Mouse (Mus musculus): ENCODE data around the gene Snx25. TPM values are rescaled to one million over a fixed set of nuclear protein-coding genes. Genes with fewer than 3 reads are reported as not detected.

Gene Snx25
- polyA plus RNA-seq, 1 experiment from 2014 or later: 6.1 TPM

DNA sequence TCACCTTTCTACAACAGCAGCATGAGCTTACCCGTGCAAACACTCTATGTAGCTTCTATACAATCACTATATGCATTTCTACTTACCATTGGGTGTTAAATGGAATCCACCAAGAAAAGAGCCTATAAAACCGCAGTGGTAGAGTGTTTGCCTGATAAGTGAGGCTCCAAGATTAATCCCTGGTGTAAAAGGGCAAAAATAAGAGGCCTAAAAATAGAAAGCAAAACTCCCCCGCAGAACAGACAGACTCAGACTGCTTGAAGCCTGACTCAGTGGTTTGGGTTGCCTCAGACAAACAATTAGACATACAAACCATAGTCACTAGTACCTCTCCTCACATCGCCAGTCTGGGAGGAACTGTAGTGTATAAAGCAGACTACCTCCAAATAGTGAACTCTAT lies 146.4 kb downstream of the Snx25 start, which contains the start of gene Ankrd37:
Gene Ankrd37 (minus strand): TSS at position 112 of the 400 bp plus-strand sequence.
- Histone ChIP-seq H3K9me3 (ENCODE audit: control insufficient read depth, low read length) (no peaks in the 10 kb centered on the region), H3K9ac (replicated peaks; ENCODE audit: low read depth, low read length) (no peak within 1 kb of the TSS), H3K36me3 (ENCODE audit: control insufficient read depth, insufficient read depth) (no peaks in the 10 kb centered on the region), H3K27me3 (replicated peaks; ENCODE audit: control insufficient read depth, insufficient read depth, low read length) (no peaks in the 10 kb centered on the region), H3K4me1 (replicated peaks; ENCODE audit: control insufficient read depth, insufficient read depth, low read length) (no peaks in the 10 kb centered on the region; the same call in 1 of the 2 replicates), H3K4me2 (ENCODE audit: low read length) (no peak within 1 kb of the TSS), H3K27ac (ENCODE audit: low read length) (no peak within 1 kb of the TSS), H3K4me3 (replicated peaks; ENCODE audit: low read length) (no peak within 1 kb of the TSS)
- WGBS: 80% methylated on average over 4 of the region's 4 CpGs
- ATAC-seq: no peak

GRCm38 (mm10) chr8:45999784-46000705 lies 151.9 kb downstream of the Snx25 start:
- Histone ChIP-seq H3K9ac (replicated peaks; ENCODE audit: low read depth, low read length) (peak overlapping the region; percentile 90), H3K4me2 (ENCODE audit: low read length) (peak overlapping the region; percentile 76), H3K4me3 (replicated peaks; ENCODE audit: low read length) (peak overlapping the region; percentile 65), H3K36me3 (ENCODE audit: control insufficient read depth, insufficient read depth) (peaks cover 15% of the 10 kb centered on the region), H3K9me3 (ENCODE audit: control insufficient read depth, low read length) (no peaks in the 10 kb centered on the region), H3K27me3 (replicated peaks; ENCODE audit: control insufficient read depth, insufficient read depth, low read length) (no peaks in the 10 kb centered on the region), H3K4me1 (replicated peaks; ENCODE audit: control insufficient read depth, insufficient read depth, low read length) (peaks cover 4% of the 10 kb centered on the region), H3K27ac (ENCODE audit: low read length) (peak overlapping the region; percentile 97)
- WGBS: 2% methylated on average over 55 of the region's 55 CpGs
- peak; percentile 99 for ATAC-seq

DNA sequence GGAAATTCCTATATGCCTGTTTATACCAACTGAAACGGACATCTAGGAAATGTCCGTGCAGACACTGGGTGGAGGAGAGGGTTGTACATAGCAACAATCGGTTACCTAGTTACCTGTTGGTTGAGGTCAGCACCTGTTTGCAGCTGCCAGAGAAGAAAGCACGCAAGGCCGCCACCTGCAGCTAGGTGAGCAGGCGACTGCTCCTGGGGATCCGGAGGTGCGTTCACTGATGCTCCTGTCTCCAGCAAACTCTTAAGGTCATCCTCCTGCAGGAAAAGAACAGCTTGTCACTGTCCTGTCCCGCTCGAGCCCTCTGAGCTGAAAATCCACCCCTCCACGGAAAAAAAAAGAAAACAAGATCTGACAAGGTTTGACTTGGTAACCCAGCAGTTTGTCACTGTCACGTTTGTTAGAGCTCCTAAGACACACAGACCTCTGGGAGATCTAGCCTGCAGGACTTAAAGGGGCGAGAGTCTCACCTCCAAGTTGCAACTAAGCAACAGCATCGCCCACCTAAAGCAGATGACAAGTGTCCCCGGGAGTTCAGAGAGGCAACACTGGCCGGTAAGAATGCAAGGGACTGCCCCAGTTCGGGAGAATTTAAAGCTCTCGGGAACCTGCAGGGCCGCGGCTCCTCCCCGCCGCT lies 152.7 kb downstream of the Snx25 start, which contains the start of gene Lrp2bp:
Gene Lrp2bp (plus strand): TSS at position 166 of the 646 bp plus-strand sequence.
- H3K27me3 ChIP-seq (replicated peaks; ENCODE audit: control insufficient read depth, insufficient read depth, low read length): no peaks in the 10 kb centered on the region
- WGBS: 3% methylated on average over 22 of the region's 22 CpGs
- peaks cover 4% of the 10 kb centered on the region for H3K4me1 ChIP-seq (replicated peaks; ENCODE audit: control insufficient read depth, insufficient read depth, low read length)
- peaks cover 15% of the 10 kb centered on the region for H3K36me3 ChIP-seq (ENCODE audit: control insufficient read depth, insufficient read depth)
- peak within 1 kb of the TSS; percentile 97 for H3K27ac ChIP-seq (ENCODE audit: low read length)
- H3K4me2 ChIP-seq (ENCODE audit: low read length): peak within 1 kb of the TSS; percentile 76
- H3K9me3 ChIP-seq (ENCODE audit: control insufficient read depth, low read length): no peaks in the 10 kb centered on the region
- ATAC-seq: no peak
- H3K4me3 ChIP-seq (replicated peaks; ENCODE audit: low read length): peak within 1 kb of the TSS; percentile 65
- peak within 1 kb of the TSS; percentile 90 for H3K9ac ChIP-seq (replicated peaks; ENCODE audit: low read depth, low read length)

DNA sequence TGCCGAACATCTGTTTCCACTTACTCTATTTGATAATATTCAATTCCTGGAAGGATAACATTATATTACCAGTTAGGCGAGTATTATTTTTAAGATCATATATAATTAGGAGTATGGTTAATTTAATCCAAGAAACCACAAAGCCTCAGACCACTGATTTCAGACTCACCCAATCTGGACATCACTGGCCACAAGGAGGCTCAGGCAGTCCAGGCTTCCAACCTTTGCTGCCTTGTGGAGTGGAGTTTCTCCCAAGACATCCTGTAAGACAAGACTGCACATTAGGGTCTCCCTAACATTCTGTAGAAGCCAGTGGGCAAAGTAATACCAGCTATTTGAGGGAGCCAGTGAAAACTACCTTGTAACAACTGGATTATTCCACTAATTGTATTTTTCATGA lies 153.7 kb downstream of the Snx25 start:
- Histone ChIP-seq H3K4me1 (replicated peaks; ENCODE audit: control insufficient read depth, insufficient read depth, low read length) (peaks cover 4% of the 10 kb centered on the region), H3K36me3 (ENCODE audit: control insufficient read depth, insufficient read depth) (peaks cover 17% of the 10 kb centered on the region), H3K4me2 (ENCODE audit: low read length) (no peak overlapping the region), H3K9ac (replicated peaks; ENCODE audit: low read depth, low read length) (no peak overlapping the region), H3K4me3 (replicated peaks; ENCODE audit: low read length) (no peak overlapping the region), H3K27me3 (replicated peaks; ENCODE audit: control insufficient read depth, insufficient read depth, low read length) (no peaks in the 10 kb centered on the region), H3K9me3 (ENCODE audit: control insufficient read depth, low read length) (no peaks in the 10 kb centered on the region), H3K27ac (ENCODE audit: low read length) (no peak overlapping the region)
- WGBS: 94% methylated on average over 2 of the region's 2 CpGs
- ATAC-seq: no peak

DNA sequence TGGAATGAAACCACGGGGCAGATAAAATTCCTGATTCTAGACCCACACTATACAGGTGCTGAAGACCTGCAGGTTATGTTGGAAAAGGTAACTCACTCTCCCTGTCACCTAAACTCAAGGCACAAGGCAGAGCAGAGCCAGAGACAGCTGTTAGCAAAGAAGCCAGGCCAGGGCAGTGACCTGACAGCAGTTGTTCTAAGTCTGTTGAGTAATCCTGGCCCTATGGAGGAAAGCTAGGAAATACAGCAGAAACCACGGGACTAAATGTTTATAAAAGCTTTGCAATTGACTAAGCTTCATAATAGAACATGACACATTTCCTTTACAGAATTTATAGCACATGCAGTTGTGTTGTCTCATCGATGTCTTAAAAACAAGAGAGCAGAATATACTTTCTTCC lies 156.4 kb downstream of the Snx25 start:
- H3K4me3 ChIP-seq (replicated peaks; ENCODE audit: low read length): no peak overlapping the region
- peaks cover 4% of the 10 kb centered on the region for H3K4me1 ChIP-seq (replicated peaks; ENCODE audit: control insufficient read depth, insufficient read depth, low read length)
- no peak overlapping the region for H3K9ac ChIP-seq (replicated peaks; ENCODE audit: low read depth, low read length)
- no peak overlapping the region for H3K27ac ChIP-seq (ENCODE audit: low read length)
- WGBS: 95% methylated on average over 3 of the region's 3 CpGs
- H3K4me2 ChIP-seq (ENCODE audit: low read length): no peak overlapping the region
- peaks cover 17% of the 10 kb centered on the region for H3K36me3 ChIP-seq (ENCODE audit: control insufficient read depth, insufficient read depth)
- no peaks in the 10 kb centered on the region for H3K27me3 ChIP-seq (replicated peaks; ENCODE audit: control insufficient read depth, insufficient read depth, low read length)
- ATAC-seq: no peak
- no peaks in the 10 kb centered on the region for H3K9me3 ChIP-seq (ENCODE audit: control insufficient read depth, low read length)

DNA sequence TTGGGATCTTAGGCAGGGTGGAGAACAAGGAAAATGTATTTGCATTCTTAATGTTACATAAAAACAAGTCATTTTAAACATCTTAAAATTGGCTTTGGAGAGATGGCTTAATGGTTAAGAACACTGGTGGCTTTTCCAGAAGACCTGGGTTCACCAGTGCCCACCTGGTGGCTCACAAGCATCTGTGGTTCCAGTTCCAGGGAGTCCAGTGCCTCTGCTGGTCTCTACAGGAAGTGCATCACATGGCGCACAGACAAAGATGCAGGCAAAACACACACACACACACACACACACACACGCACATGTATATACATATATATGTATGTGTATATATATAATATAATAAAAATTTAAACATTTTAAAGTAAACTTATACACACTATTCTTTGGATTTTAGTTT lies 157.8 kb downstream of the Snx25 start:
- Histone ChIP-seq H3K36me3 (ENCODE audit: control insufficient read depth, insufficient read depth) (peaks cover 17% of the 10 kb centered on the region), H3K9me3 (ENCODE audit: control insufficient read depth, low read length) (no peaks in the 10 kb centered on the region), H3K9ac (replicated peaks; ENCODE audit: low read depth, low read length) (no peak overlapping the region), H3K4me2 (ENCODE audit: low read length) (no peak overlapping the region), H3K4me1 (replicated peaks; ENCODE audit: control insufficient read depth, insufficient read depth, low read length) (peaks cover 2% of the 10 kb centered on the region), H3K27me3 (replicated peaks; ENCODE audit: control insufficient read depth, insufficient read depth, low read length) (no peaks in the 10 kb centered on the region), H3K4me3 (replicated peaks; ENCODE audit: low read length) (no peak overlapping the region), H3K27ac (ENCODE audit: low read length) (no peak overlapping the region)
- 97% methylated on average over 2 of the region's 2 CpGs for WGBS
- ATAC-seq: no peak

DNA sequence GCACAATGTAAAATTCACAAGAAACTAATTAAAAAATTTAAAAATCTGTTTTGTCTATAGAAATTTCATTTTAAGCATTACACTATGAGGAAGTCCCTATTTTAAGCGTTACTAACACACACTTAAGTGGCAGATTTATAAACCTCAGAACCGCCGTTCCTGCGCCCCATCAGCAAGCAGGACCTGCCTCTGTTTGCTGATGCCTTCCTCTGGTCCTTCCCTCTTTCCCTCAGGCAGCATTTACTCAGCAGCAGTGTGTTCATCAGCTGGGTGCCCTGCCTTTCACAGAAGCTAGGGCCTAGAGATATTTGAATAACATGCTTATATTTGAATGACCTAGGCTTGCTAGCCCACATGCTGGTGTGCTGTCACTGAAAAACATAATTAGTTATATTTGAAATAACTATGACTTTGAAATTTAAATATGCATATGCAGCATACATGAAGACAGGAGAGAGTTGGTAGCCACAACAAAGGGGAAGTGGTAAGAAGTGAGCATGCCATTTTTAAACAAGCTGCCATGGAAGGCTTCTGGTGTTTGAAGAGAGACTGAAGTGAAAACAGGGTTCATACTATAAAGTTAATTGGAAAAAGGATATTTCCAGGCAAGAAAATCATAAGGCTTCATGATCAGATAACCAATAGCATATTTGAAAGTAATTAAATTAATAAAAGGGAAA lies 161.2 kb downstream of the Snx25 start:
- Histone ChIP-seq H3K4me1 (replicated peaks; ENCODE audit: control insufficient read depth, insufficient read depth, low read length) (no peaks in the 10 kb centered on the region), H3K4me3 (replicated peaks; ENCODE audit: low read length) (no peak overlapping the region), H3K4me2 (ENCODE audit: low read length) (no peak overlapping the region), H3K27ac (ENCODE audit: low read length) (no peak overlapping the region), H3K9me3 (ENCODE audit: control insufficient read depth, low read length) (no peaks in the 10 kb centered on the region), H3K27me3 (replicated peaks; ENCODE audit: control insufficient read depth, insufficient read depth, low read length) (no peaks in the 10 kb centered on the region), H3K9ac (replicated peaks; ENCODE audit: low read depth, low read length) (no peak overlapping the region), H3K36me3 (ENCODE audit: control insufficient read depth, insufficient read depth) (peaks cover 11% of the 10 kb centered on the region)
- WGBS: 97% methylated on average over 4 of the region's 4 CpGs
- ATAC-seq: no peak

GRCm38 (mm10) chr8:45988189-45988588 lies 163.8 kb downstream of the Snx25 start:
- Histone ChIP-seq H3K27ac (ENCODE audit: low read length) (no peak overlapping the region), H3K27me3 (replicated peaks; ENCODE audit: control insufficient read depth, insufficient read depth, low read length) (no peaks in the 10 kb centered on the region)
- 64% methylated on average over 2 of the region's 2 CpGs for WGBS

GRCm38 (mm10) chr8:45986665-45987064 lies 165.3 kb downstream of the Snx25 start:
- H3K27ac ChIP-seq (ENCODE audit: low read length): no peak overlapping the region
- no peaks in the 10 kb centered on the region for H3K9me3 ChIP-seq (ENCODE audit: control insufficient read depth, low read length)
- ATAC-seq: no peak
- 84% methylated on average over 3 of the region's 3 CpGs for whole genome bisulfite sequencing
- no peak overlapping the region for H3K4me2 ChIP-seq (ENCODE audit: low read length)
- peaks cover 6% of the 10 kb centered on the region for H3K36me3 ChIP-seq (ENCODE audit: control insufficient read depth, insufficient read depth)
- no peak overlapping the region for H3K4me3 ChIP-seq (replicated peaks; ENCODE audit: low read length)
- no peaks in the 10 kb centered on the region for H3K4me1 ChIP-seq (replicated peaks; ENCODE audit: control insufficient read depth, insufficient read depth, low read length)
- no peak overlapping the region for H3K9ac ChIP-seq (replicated peaks; ENCODE audit: low read depth, low read length)
- H3K27me3 ChIP-seq (replicated peaks; ENCODE audit: control insufficient read depth, insufficient read depth, low read length): no peaks in the 10 kb centered on the region

More at GRCm38 (mm10) chr8:45988189-45988588, 163.8 kb downstream of the Snx25 start:
- no peaks in the 10 kb centered on the region for H3K4me1 ChIP-seq (replicated peaks; ENCODE audit: control insufficient read depth, insufficient read depth, low read length)
- no peak overlapping the region for H3K4me3 ChIP-seq (replicated peaks; ENCODE audit: low read length)
- H3K9me3 ChIP-seq (ENCODE audit: control insufficient read depth, low read length): no peaks in the 10 kb centered on the region
- no peak overlapping the region for H3K9ac ChIP-seq (replicated peaks; ENCODE audit: low read depth, low read length)
- peaks cover 4% of the 10 kb centered on the region for H3K36me3 ChIP-seq (ENCODE audit: control insufficient read depth, insufficient read depth)
- H3K4me2 ChIP-seq (ENCODE audit: low read length): no peak overlapping the region
- ATAC-seq: no peak
